Mouse (Mus musculus): ENCODE results near the gene Bcl9.

DNA sequence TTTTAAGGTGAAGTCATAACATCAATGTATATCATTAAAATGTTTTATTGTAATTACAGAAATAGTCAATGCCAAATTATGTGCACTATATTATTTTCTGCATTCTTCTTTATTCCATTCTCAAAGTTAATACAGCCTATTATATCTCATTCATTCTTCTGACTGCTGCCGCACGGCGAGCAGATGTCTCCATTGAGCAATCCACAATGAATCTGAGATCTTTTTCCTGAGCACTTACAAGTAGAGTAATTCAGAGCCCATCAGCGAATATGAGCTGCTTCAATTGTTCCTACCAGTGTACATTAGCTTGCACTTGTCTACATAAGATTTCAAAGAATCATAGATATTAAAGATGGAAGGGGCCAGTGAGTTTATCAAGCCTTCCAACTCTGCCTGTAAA, 12.8 kb downstream of the Bcl9 start:
- TF ChIP-seq CTCF (IDR thresholded peaks at IDR 0.05) (no peak), POLR2A (IDR thresholded peaks at IDR 0.05; ENCODE audit: insufficient read depth, low read depth, low read length) (no peak)

Data from heart, adult 2 months (tissue).